Mouse (Mus musculus): ENCODE measurements around the gene Gm5938.

The Gm5938 gene

GRCm38 (mm10) chrX:78125167-78125566 lies at the start of gene Gm5938:
Gene Gm5938, plus strand, starts transcription at chrX:78125467.
- in situ Hi-C loops (cut with MboI, MseI) = no loop called here

GRCm38 (mm10) chrX:78091274-78091673 lies 34.0 kb upstream of the Gm5938 start, which contains the start of gene Obp1a:
Gene Obp1a, minus strand, starts transcription at chrX:78091374.
- in situ Hi-C loops (cut with MboI, MseI) = no loop called here
